Mouse (Mus musculus): ENCODE results near the gene Hyal1. TPM values are rescaled to one million over a fixed set of nuclear protein-coding genes. Genes with fewer than 3 reads are reported as not detected.
"Not testable (repeated sequence)": the region's sequence is repeated elsewhere in the genome, so short reads cannot be mapped to it uniquely, and the experiment has no call there.

The Hyal1 gene
- polyA plus RNA-seq, 1 experiment from 2014 or later: 8.4 TPM

DNA sequence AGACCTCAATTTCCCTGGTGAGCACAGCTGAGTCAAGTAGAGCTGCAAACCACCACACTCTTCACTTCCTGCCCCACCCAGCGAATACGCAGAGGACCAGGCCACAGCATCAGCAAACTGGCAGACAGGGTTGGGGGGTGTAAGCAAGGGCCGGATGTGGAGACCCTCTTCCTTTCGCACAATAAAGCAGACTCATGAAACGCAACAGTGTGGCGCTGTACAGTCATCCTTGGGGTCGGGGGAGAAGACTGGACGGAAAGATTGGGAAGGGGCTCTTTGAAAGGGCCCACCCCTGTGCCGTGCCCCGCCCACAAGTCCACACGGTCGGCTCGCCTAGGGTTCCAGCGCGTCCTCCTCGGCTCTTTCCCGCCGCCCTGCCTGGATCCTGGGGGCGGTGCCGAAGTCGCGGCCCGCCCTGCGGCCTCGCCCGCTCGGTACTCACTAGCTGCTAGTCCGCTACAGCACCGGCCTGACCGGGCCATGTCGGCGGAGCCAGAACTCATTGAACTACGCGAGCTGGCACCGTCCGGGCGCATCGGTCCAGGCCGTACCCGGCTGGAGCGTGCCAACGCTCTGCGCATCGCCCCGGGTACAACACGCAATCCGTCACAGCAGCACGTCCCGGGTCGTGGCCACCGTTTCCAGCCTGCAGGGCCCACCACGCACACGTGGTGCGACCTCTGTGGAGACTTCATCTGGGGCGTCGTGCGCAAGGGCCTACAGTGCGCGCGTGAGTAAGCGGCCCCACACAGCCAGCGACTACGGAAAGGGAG lies 25.4 kb upstream of the Hyal1 start, which contains the start of gene Rassf1:
Gene Rassf1, plus strand, starts transcription at position 439 of the 773 bp plus-strand sequence.
- Histone ChIP-seq H3K4me1 (replicated peaks) (peaks cover 54% of the 10 kb centered on the region), H3K9ac (peak within 1 kb of the TSS; percentile 39), H3K9me3 (no peaks in the 10 kb centered on the region), H3K27me3 (peaks cover 45% of the 10 kb centered on the region), H3K4me3 (peak within 1 kb of the TSS; percentile 35), H3K36me3 (no peaks in the 10 kb centered on the region), H3K4me2 (peak within 1 kb of the TSS; percentile 63), H3K27ac (replicated peaks) (no peak within 1 kb of the TSS)
- 2% methylated on average over 63 of the region's 63 CpGs for WGBS
- ATAC-seq (ENCODE audit: low FRiP score, low read depth): no peak

DNA sequence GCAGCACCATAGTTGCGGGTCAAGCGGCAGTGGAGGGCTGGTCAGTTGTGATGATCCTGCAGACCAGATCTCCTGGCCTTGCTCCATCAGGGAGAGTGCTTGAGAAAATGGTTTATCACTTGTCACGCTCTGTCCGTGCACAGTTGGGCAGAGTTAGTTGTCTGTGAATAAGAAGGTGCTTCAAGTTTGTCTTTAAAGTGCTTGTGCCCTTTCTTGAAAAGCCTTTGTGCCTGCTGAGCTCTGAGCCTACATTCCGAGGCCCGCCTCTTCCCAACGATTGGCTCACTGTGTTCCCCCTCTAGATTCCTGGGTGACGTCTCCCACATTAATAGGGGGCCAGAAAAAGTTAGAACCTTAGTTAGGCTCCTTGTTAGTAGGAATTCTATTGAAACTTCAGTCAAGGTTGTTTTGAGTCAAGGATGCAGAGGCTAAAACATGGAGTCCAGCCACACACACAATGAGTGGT lies 24.8 kb upstream of the Hyal1 start:
- Histone ChIP-seq H3K4me3 (peak overlapping the region; percentile 35), H3K4me2 (peak overlapping the region; percentile 63), H3K9ac (peak overlapping the region; percentile 39), H3K27ac (replicated peaks) (no peak overlapping the region), H3K4me1 (replicated peaks) (peaks cover 53% of the 10 kb centered on the region), H3K36me3 (no peaks in the 10 kb centered on the region), H3K27me3 (peaks cover 45% of the 10 kb centered on the region), H3K9me3 (no peaks in the 10 kb centered on the region)
- 13% methylated on average over 8 of the region's 8 CpGs for WGBS
- no peak for ATAC-seq (ENCODE audit: low FRiP score, low read depth)

DNA sequence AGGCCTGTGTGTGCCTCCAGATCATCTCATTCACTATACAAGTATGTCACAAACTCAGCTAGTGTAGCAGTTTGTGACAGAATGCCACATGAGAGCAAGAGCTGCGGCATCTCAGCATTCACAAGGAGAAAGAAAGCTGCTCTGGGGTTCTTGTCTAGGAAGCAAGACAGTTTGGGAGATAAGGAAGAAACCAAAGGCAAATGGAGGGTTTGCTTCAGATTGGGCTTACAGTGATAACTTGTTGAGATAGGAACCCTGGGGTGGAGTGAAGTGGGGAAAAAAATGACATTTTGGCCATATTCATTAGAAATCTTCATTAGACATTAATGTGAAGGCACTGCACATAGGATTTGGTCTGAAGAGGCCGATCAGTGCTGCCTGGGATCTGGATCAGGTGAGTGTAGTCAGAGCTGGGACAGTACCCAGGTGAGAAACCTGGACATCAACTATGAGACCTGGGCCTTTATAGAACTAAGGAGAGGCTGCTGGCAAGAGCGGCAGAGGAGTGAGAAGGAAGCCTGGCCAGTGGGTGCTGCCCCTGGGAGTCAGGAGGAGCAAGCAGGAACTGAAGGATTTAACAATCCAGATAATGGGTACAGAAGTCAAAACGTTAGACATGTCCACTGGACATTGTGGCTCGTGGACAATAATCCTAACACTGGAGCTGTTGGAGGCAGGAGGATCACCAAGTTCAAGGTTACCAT lies 23.9 kb upstream of the Hyal1 start:
- Histone ChIP-seq H3K36me3 (peaks cover 7% of the 10 kb centered on the region), H3K27me3 (peaks cover 45% of the 10 kb centered on the region), H3K27ac (replicated peaks) (no peak overlapping the region), H3K9me3 (no peaks in the 10 kb centered on the region), H3K4me2 (peak overlapping the region; percentile 87; the same call in 1 of the 2 replicates), H3K4me1 (replicated peaks) (peaks cover 44% of the 10 kb centered on the region), H3K4me3 (no peak overlapping the region; the same call in 1 of the 2 replicates), H3K9ac (no peak overlapping the region)
- no peak for ATAC-seq (ENCODE audit: low FRiP score, low read depth)
- 86% methylated on average over 5 of the region's 5 CpGs for WGBS

DNA sequence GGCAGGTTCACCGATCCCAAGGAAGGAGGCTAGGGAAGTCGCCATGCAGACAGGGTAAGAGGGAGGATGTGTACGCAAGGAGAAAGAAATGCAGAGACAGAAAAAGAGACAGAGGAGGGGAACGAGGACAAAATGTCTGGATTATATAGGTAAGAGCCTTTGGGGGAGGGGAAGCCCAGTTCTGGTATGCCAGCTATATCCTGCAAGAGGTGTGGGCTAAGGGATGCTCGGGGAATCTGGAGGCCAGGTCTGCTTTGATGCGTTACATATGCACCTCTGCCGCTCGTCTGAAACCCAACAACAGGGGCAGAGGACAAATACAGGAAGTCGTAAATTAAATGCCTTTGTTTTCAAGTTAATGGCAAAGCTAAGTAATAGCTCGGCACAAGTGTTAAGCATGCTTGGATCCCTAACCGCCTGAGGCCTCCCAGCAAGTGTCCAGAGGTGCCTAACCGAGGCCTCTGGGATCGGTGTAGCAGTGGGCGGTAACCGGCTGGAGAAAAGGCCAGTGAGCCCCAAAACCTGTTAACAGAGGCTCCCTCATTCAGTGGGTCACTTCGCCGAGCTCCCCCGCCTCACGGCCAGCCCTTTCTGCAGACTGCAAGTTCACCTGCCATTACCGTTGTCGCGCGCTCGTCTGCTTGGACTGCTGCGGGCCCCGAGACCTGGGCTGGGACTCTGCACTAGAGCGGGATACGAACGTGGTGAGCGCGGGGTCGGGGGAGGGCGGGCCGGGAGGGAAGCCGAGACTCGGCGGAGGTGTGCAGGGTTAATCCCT lies 23.0 kb upstream of the Hyal1 start:
- Histone ChIP-seq H3K36me3 (peaks cover 15% of the 10 kb centered on the region), H3K27ac (replicated peaks) (peak overlapping the region; percentile 84), H3K27me3 (peaks cover 44% of the 10 kb centered on the region), H3K4me3 (peak overlapping the region; percentile 52), H3K4me1 (replicated peaks) (peaks cover 44% of the 10 kb centered on the region), H3K9ac (peak overlapping the region; percentile 64), H3K4me2 (peak overlapping the region; percentile 87), H3K9me3 (no peaks in the 10 kb centered on the region)
- WGBS: 7% methylated on average over 37 of the region's 37 CpGs
- ATAC-seq (ENCODE audit: low FRiP score, low read depth): peak; percentile 62

DNA sequence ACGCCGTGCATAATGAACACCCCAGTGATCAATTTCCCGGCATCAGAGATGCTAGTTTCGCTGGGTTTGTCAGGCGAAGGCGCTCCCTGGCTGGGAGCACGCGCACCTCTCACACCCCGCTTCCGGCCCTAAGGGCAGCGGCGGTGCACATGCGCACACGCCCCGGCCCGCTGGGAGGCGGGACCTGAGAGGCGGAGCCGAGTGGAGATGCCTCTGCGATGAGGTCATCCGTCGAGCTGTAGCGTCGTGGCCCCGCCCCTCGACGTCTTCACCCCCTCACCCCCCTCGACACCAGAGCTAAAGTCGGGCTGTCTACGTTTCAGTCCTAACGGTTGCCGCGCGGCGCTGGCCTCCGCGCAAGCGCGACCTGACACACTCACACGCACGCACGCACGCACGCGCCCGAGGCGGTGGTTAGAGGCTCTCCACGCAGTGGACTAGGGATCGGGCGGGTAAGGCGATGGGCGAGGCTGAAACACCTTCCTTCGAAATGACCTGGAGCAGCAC lies 22.4 kb upstream of the Hyal1 start:
- Histone ChIP-seq H3K36me3 (peaks cover 22% of the 10 kb centered on the region), H3K9ac (peak overlapping the region; percentile 64), H3K27me3 (peaks cover 37% of the 10 kb centered on the region), H3K4me2 (peak overlapping the region; percentile 87), H3K9me3 (no peaks in the 10 kb centered on the region), H3K4me1 (replicated peaks) (peaks cover 44% of the 10 kb centered on the region), H3K4me3 (peak overlapping the region; percentile 52), H3K27ac (replicated peaks) (peak overlapping the region; percentile 84)
- WGBS: under 1% methylated on average over 53 of the region's 53 CpGs
- peak; percentile 95 for ATAC-seq (ENCODE audit: low FRiP score, low read depth)

DNA sequence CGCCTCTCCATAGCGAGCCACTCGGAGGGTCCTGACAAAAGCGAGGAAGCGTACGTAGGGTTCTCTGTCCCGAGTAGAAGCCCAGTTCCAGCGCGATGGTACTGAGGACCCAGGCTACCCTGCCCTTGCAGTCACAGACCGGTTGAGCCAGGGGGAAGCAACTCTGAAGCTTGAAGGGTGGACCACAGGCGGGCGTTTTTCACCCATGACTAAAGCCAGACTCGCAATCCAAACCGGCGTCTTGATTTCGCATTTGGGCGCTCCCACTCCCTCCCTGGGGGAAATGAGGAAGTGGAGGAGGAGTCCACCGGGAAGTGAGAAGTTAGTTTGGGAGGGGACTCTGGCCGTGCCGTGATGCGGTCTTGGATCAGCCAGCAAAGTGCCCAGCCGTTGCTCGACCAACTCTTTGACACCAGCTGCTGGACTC lies 21.7 kb upstream of the Hyal1 start:
- peak overlapping the region; percentile 87 for H3K4me2 ChIP-seq
- H3K9ac ChIP-seq: peak overlapping the region; percentile 64
- peaks cover 44% of the 10 kb centered on the region for H3K4me1 ChIP-seq (replicated peaks)
- ATAC-seq (ENCODE audit: low FRiP score, low read depth): peak; percentile 44; the same call in 1 of the 2 replicates
- peak overlapping the region; percentile 84 for H3K27ac ChIP-seq (replicated peaks)
- peaks cover 31% of the 10 kb centered on the region for H3K27me3 ChIP-seq
- H3K4me3 ChIP-seq: peak overlapping the region; percentile 52
- WGBS: 0% methylated on average over 23 of the region's 23 CpGs
- no peaks in the 10 kb centered on the region for H3K9me3 ChIP-seq
- H3K36me3 ChIP-seq: peaks cover 28% of the 10 kb centered on the region

DNA sequence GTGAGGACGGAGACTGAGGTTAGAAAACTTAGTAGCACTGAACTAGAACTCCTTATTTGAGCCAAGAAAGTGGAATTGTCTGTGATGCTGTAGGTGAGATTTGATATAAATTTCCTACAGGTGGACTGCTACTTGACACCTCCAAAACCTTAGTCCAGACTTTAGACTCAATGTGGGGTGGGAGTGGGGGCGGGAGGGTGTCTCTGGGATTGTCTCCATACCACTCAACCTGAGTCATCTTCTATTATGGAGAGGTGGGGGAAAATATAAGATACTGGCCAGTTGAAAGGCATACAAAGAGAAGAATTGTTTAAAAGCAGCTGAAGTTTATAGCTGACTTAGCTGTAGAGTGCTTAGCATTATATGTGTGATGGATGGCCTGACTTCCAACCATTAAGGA lies 21.0 kb upstream of the Hyal1 start:
- Histone ChIP-seq H3K27me3 (peaks cover 24% of the 10 kb centered on the region), H3K4me3 (peak overlapping the region; percentile 52), H3K9ac (peak overlapping the region; percentile 64), H3K4me2 (peak overlapping the region; percentile 87), H3K27ac (replicated peaks) (peak overlapping the region; percentile 84; the same call in 1 of the 2 replicates), H3K4me1 (replicated peaks) (peaks cover 42% of the 10 kb centered on the region), H3K9me3 (no peaks in the 10 kb centered on the region), H3K36me3 (peaks cover 34% of the 10 kb centered on the region)
- no peak for ATAC-seq (ENCODE audit: low FRiP score, low read depth)
- WGBS: 48% methylated on average over 2 of the region's 2 CpGs

DNA sequence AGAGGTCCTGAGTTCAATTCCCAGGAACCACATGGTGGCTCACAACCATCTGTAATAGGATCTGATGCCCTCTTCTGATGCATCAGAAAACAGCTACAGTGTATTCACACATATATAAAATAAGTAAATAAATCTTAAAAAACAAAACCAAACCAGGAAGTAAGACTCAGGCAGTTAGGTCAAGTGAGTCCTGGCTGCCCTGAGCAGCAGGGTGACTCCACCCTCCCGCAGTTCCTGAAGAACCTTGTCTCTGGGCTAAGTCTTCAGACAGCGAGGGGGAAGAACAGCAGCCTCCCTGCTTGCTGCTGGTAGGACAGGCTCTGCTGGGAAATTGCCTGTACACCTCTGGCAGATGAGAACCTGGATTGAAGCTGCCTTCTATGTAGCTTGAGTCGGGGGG lies 20.4 kb upstream of the Hyal1 start:
- Histone ChIP-seq H3K36me3 (peaks cover 40% of the 10 kb centered on the region), H3K9ac (no peak overlapping the region), H3K4me2 (peak overlapping the region; percentile 87), H3K27me3 (peaks cover 18% of the 10 kb centered on the region), H3K9me3 (no peaks in the 10 kb centered on the region), H3K4me1 (replicated peaks) (peaks cover 35% of the 10 kb centered on the region), H3K27ac (replicated peaks) (no peak overlapping the region), H3K4me3 (peak overlapping the region; percentile 52)
- 77% methylated on average over 3 of the region's 3 CpGs for WGBS
- no peak for ATAC-seq (ENCODE audit: low FRiP score, low read depth)

DNA sequence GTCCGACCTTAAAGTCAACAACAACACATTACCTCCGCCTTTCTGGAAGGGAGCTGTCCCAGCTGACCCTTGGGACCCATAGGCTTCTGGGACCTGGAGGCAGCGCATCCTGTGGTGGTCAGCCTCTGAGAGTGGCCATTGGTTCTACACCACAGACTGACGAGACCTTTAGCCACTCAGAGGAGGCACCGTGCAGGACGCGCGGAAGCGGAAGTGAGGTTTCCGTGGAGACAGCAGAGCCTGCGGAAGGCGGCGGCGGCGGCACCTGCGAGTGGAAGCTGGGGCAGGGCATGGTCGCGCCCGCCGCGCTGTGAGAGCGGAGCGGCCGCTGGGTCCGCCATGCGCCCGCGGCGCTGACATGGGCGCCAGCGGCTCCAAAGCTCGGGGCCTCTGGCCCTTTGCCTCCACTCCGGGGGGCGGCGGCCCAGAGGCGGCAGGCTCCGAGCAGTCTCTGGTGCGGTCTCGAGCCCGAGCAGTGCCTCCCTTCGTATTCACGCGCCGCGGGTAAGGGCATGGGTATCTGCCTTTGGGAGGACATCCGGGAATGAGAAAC lies 13.6 kb upstream of the Hyal1 start, which contains the start of gene Tusc2:
Gene Tusc2, plus strand, starts transcription at position 227 of the 553 bp plus-strand sequence.
- peak; percentile 96 for ATAC-seq (ENCODE audit: low FRiP score, low read depth)
- no peaks in the 10 kb centered on the region for H3K9me3 ChIP-seq
- 0% methylated on average over 42 of the region's 46 CpGs for WGBS
- H3K4me1 ChIP-seq (replicated peaks): peaks cover 34% of the 10 kb centered on the region
- H3K4me2 ChIP-seq: peak within 1 kb of the TSS; percentile 64
- no peaks in the 10 kb centered on the region for H3K27me3 ChIP-seq
- peak within 1 kb of the TSS; percentile 90 for H3K4me3 ChIP-seq
- peak within 1 kb of the TSS; percentile 75 for H3K27ac ChIP-seq (replicated peaks)
- peak within 1 kb of the TSS; percentile 93 for H3K9ac ChIP-seq
- peaks cover 41% of the 10 kb centered on the region for H3K36me3 ChIP-seq

DNA sequence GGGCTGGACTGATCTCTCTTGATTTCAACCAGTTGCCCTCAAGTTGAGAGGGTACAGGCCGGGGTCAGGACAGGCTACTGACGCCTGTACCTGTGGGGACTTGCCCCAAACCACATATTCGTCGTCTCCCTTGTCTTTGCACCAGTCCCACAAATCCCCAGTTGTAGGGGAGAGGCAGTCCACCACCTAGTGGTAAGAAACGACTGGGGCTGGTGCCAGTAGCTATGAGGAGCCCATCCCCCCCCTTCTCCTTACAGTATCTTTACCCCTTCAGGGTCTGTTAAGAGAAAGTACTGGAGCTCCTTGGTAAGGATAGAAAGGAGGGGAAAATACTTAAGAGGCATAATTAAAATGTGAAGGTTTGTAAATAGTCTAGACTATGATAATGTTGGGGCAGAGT lies 11.2 kb upstream of the Hyal1 start:
- H3K4me3 ChIP-seq; H3K4me2 ChIP-seq; H3K27me3 ChIP-seq; H3K9me3 ChIP-seq; H3K27ac ChIP-seq (replicated peaks); ATAC-seq (ENCODE audit: low FRiP score, low read depth); H3K9ac ChIP-seq: not testable (repeated sequence)
- Histone ChIP-seq H3K36me3 (peaks cover 18% of the 10 kb centered on the region), H3K4me1 (replicated peaks) (peaks cover 47% of the 10 kb centered on the region)
- 50% methylated on average over 5 of the region's 5 CpGs for WGBS

Measured in hindbrain, embryonic 15.5 days (tissue).